Mouse (Mus musculus) MEL (cell line): Measurements from ENCODE around the gene Avp. TPM values are rescaled to one million over a fixed set of nuclear protein-coding genes. Genes with fewer than 3 reads are reported as not detected.

Source experiments
- DNase-seq: peaks from one replicate; pipeline ENCODE4 v3.0.0; 2011; ENCODE audit warnings: low read depth, low spot score
- H3K27ac ChIP-seq: 2 replicates; pipeline ENCODE4 v1.5.1; 2012; ENCODE audit warnings: low read depth, mild to moderate bottlenecking, control low read depth, low read length, moderate library complexity; ENCODE audit not compliant: control insufficient read depth
- H3K27me3 ChIP-seq, 2 experiments: fragments of 150-350 bp in 1 of 2; sonication (generic) in 1 of 2; 2 replicates each; pipeline ENCODE4 v1.6.1; 2012; ENCODE audit warnings: low read length in 2 of 2, mild to moderate bottlenecking in 2 of 2, improper control_type of control experiment in 1 of 2, moderate library complexity in 1 of 2; ENCODE audit not compliant: insufficient read depth in 2 of 2, control insufficient read depth in 1 of 2
- H3K36me3 ChIP-seq, 2 experiments: 2 replicates each; pipeline ENCODE4 v1.6.1; 2012 to 2014; ENCODE audit warnings: low read length in 2 of 2, improper control_type of control experiment in 1 of 2, inconsistent platforms in 1 of 2, mild to moderate bottlenecking in 1 of 2; ENCODE audit not compliant: insufficient read depth in 2 of 2, control insufficient read depth in 1 of 2
- H3K4me1 ChIP-seq, 2 experiments: fragments of 150-350 bp in 1 of 2; sonication (generic) in 1 of 2; 2 replicates each; pipeline ENCODE4 v1.6.1; 2012; ENCODE audit warnings: low read length in 2 of 2, improper control_type of control experiment in 1 of 2, mild to moderate bottlenecking in 1 of 2; ENCODE audit not compliant: insufficient read depth in 2 of 2, control insufficient read depth in 1 of 2
- H3K4me3 ChIP-seq, 2 experiments: fragments of 150-350 bp in 1 of 2; sonication (generic) in 1 of 2; 2 replicates each; pipeline ENCODE4 v1.5.1; 2012; ENCODE audit warnings: low read depth in 2 of 2, low read length in 2 of 2, mild to moderate bottlenecking in 2 of 2, moderate library complexity in 2 of 2, control low read depth in 1 of 2, improper control_type of control experiment in 1 of 2; ENCODE audit not compliant: control insufficient read depth in 1 of 2, insufficient read depth in 1 of 2
- H3K79me2 ChIP-seq: 2 replicates; pipeline ENCODE4 v1.6.1; 2012; ENCODE audit warnings: mild to moderate bottlenecking, low read length, moderate library complexity; ENCODE audit not compliant: control insufficient read depth, poor library complexity, insufficient read depth
- H3K9ac ChIP-seq: 2 replicates; pipeline ENCODE4 v1.6.1; 2012; ENCODE audit warnings: low read depth, mild to moderate bottlenecking, control low read depth, low read length, moderate library complexity; ENCODE audit not compliant: control insufficient read depth, poor library complexity, severe bottlenecking
- H3K9me3 ChIP-seq: fragments of 150-350 bp; sonication (generic); replicated peaks from 2 replicates; pipeline ENCODE4 v1.6.1; 2012; ENCODE audit warnings: mild to moderate bottlenecking, low read length, improper control_type of control experiment, moderate library complexity; ENCODE audit not compliant: insufficient read depth
- CHD2 ChIP-seq: IDR thresholded peaks from 2 replicates; pipeline ENCODE4 v1.6.1; 2011; ENCODE audit warnings: low read length, improper control_type of control experiment
- CTCF ChIP-seq, 3 experiments: IDR thresholded peaks in 2 of 3; conservative IDR thresholded peaks in 1 of 3; 2 replicates each; pipeline ENCODE4 v1.5.1; 2011 to 2012; ENCODE audit warnings: low read length in 3 of 3, low read depth in 2 of 3, mild to moderate bottlenecking in 2 of 3, improper control_type of control experiment in 1 of 3, inconsistent platforms in 1 of 3, mixed read lengths in 1 of 3, moderate library complexity in 1 of 3; ENCODE audit not compliant: control insufficient read depth in 1 of 3, insufficient read depth in 1 of 3, poor library complexity in 1 of 3, severe bottlenecking in 1 of 3
- ELF1 ChIP-seq: IDR thresholded peaks from 2 replicates; pipeline ENCODE4 v1.6.1; 2014; ENCODE audit warnings: low read depth, mild to moderate bottlenecking, inconsistent platforms, low read length, improper control_type of control experiment, moderate library complexity
- ETS1 ChIP-seq: IDR thresholded peaks from 2 replicates; pipeline ENCODE4 v1.6.1; 2012; ENCODE audit warnings: low read depth, mild to moderate bottlenecking, inconsistent platforms, low read length, improper control_type of control experiment, moderate library complexity
- JUND ChIP-seq: IDR thresholded peaks from 2 replicates; pipeline ENCODE4 v1.6.1; 2011; ENCODE audit warnings: low read depth, mild to moderate bottlenecking, improper control_type of control experiment, low read length
- MAFK ChIP-seq: IDR thresholded peaks from 2 replicates; pipeline ENCODE4 v1.6.1; 2011; ENCODE audit warnings: low read depth, mild to moderate bottlenecking, low read length, improper control_type of control experiment, borderline replicate concordance
- MAZ ChIP-seq: IDR thresholded peaks from 2 replicates; pipeline ENCODE4 v1.6.1; 2012; ENCODE audit warnings: low read depth, mild to moderate bottlenecking, inconsistent platforms, low read length, improper control_type of control experiment
- MYB ChIP-seq: IDR thresholded peaks from 2 replicates; pipeline ENCODE4 v1.6.1; 2011; ENCODE audit warnings: mild to moderate bottlenecking, low read depth, low read length, improper control_type of control experiment
- NELFE ChIP-seq: IDR thresholded peaks from 2 replicates; pipeline ENCODE4 v1.6.1; 2011; ENCODE audit warnings: low read depth, low read length, improper control_type of control experiment
- NRF1 ChIP-seq: IDR thresholded peaks from 2 replicates; pipeline ENCODE4 v1.6.1; 2014; ENCODE audit warnings: low read depth, mild to moderate bottlenecking, inconsistent platforms, low read length, improper control_type of control experiment, moderate library complexity; ENCODE audit not compliant: poor library complexity, insufficient read depth, severe bottlenecking
- POLR2A ChIP-seq, 2 experiments: IDR thresholded peaks; 2 replicates each; pipeline ENCODE4 v1.6.1; 2011 to 2012; ENCODE audit warnings: low read length in 2 of 2, mild to moderate bottlenecking in 2 of 2, control low read depth in 1 of 2, improper control_type of control experiment in 1 of 2, low read depth in 1 of 2, moderate library complexity in 1 of 2; ENCODE audit not compliant: control insufficient read depth in 1 of 2, insufficient read depth in 1 of 2, poor library complexity in 1 of 2
- UBTF ChIP-seq: IDR thresholded peaks from 2 replicates; pipeline ENCODE4 v1.6.1; 2012; ENCODE audit warnings: low read depth, mild to moderate bottlenecking, inconsistent platforms, low read length, improper control_type of control experiment, moderate library complexity, borderline replicate concordance; ENCODE audit not compliant: insufficient read depth
- USF1 ChIP-seq: IDR thresholded peaks from 2 replicates; pipeline ENCODE4 v1.6.1; 2014; ENCODE audit warnings: low read depth, mild to moderate bottlenecking, inconsistent platforms, low read length, improper control_type of control experiment, moderate library complexity
- USF2 ChIP-seq, 2 experiments: IDR thresholded peaks; 2 replicates each; pipeline ENCODE4 v1.6.1; 2011 to 2012; ENCODE audit warnings: improper control_type of control experiment in 2 of 2, low read length in 2 of 2, borderline replicate concordance in 1 of 2, inconsistent platforms in 1 of 2, low read depth in 1 of 2, mild to moderate bottlenecking in 1 of 2; ENCODE audit not compliant: insufficient read depth in 1 of 2
- ZMIZ1 ChIP-seq: IDR thresholded peaks from 2 replicates; pipeline ENCODE4 v1.6.1; 2012; ENCODE audit warnings: low read depth, mild to moderate bottlenecking, inconsistent platforms, low read length, improper control_type of control experiment, moderate library complexity
- polyA plus RNA-seq, 2 experiments: library from polyadenylated mRNA; stranded (reverse) in 1 of 2; unstranded in 1 of 2; fragments of >175 nt in 1 of 2; fragments of >200 nt in 1 of 2; gene quantifications; 2 replicates each; pipeline versions ENCODE4 v1.2.1 to v1.2.4; 2012; ENCODE audit warnings: low replicate concordance in 2 of 2, low read depth in 1 of 2; ENCODE audit not compliant: insufficient read length in 2 of 2, insufficient read depth in 1 of 2, missing spikeins in 1 of 2
- total RNA-seq: library from RNA; depleted of rRNA; stranded (reverse); fragments of 300-350 nt; gene quantifications from 2 replicates; pipeline ENCODE4 v1.2.3, GENCODE M21; 2012

Gene Avp
- total and polyA plus RNA-seq, 3 experiments, result not detected

- no peak for DNase-seq
- no peaks in the 10 kb centered on the region; a peak in 2 of 4 replicates for H3K36me3 ChIP-seq
- no peaks in the 10 kb centered on the region for H3K79me2 ChIP-seq
- no peaks in the 10 kb centered on the region for H3K27me3 ChIP-seq
- H3K4me1 ChIP-seq, result no peaks in the 10 kb centered on the region
- no peak overlapping the region for H3K27ac ChIP-seq
- no peak overlapping the region for H3K9ac ChIP-seq
- TF ChIP-seq MAZ (no peak), ELF1 (no peak), MYB (no peak), POLR2A (IDR thresholded peaks at IDR 0.05; ENCODE audit: control insufficient read depth in 1 of 2, insufficient read depth in 1 of 2, low read depth in 1 of 2, low read length in 2 of 2, poor library complexity in 1 of 2) (no peak), JUND (no peak)
- H3K4me3 ChIP-seq, result no peak overlapping the region
- no peaks in the 10 kb centered on the region for H3K9me3 ChIP-seq
These were observed 24.9 kb downstream of the Avp start for GRCm38 (mm10) chr2:130557462-130557861.

GRCm38 (mm10) chr2:130556292-130556691 lies 26.1 kb downstream of the Avp start:
- TF ChIP-seq POLR2A (IDR thresholded peaks at IDR 0.05; ENCODE audit: control insufficient read depth in 1 of 2, insufficient read depth in 1 of 2, low read depth in 1 of 2, low read length in 2 of 2, poor library complexity in 1 of 2) (no peak), CTCF (IDR thresholded peaks at IDR 0.05 in 2 of 3, conservative IDR thresholded peaks at IDR 0.05 in 1 of 3; ENCODE audit: control insufficient read depth in 1 of 3, insufficient read depth in 1 of 3, low read depth in 2 of 3, low read length in 3 of 3, poor library complexity in 1 of 3, severe bottlenecking in 1 of 3) (no peak), ZMIZ1 (no peak), MAZ (no peak), USF1 (no peak), USF2 (IDR thresholded peaks at IDR 0.05; ENCODE audit: borderline replicate concordance in 1 of 2, insufficient read depth in 1 of 2, low read depth in 1 of 2, low read length in 2 of 2) (no peak), NRF1 (no peak), UBTF (no peak), NELFE (no peak), MAFK (no peak), CHD2 (no peak), MYB (no peak), ETS1 (no peak)
- H3K4me3 ChIP-seq, result no peak overlapping the region
- no peak overlapping the region for H3K27ac ChIP-seq
- H3K9me3 ChIP-seq, result no peaks in the 10 kb centered on the region
- no peaks in the 10 kb centered on the region for H3K79me2 ChIP-seq
- no peaks in the 10 kb centered on the region for H3K27me3 ChIP-seq
- H3K9ac ChIP-seq, result no peak overlapping the region
- no peak for DNase-seq
- H3K36me3 ChIP-seq, result no peaks in the 10 kb centered on the region; a peak in 1 of 4 replicates
- no peaks in the 10 kb centered on the region for H3K4me1 ChIP-seq
